Mouse (Mus musculus) hindbrain, embryonic 14.5 days (tissue): ENCODE data around the gene Oog4. TPM values are rescaled to one million over a fixed set of nuclear protein-coding genes. Genes with fewer than 3 reads are reported as not detected.

Experiments
- polyA plus RNA-seq: library from polyadenylated mRNA; unstranded; fragments of >200 nt; fragmentation: Nextera tagmentation; extraction: Ambion mirVana; gene quantifications from 2 replicates; pipeline ENCODE4 v1.2.1, GENCODE M21; 2014

Oog4 gene
- polyA plus RNA-seq, 1 experiment from 2014 or later, result not detected

Other genes starting within 250 kb of the Oog4 start
- 15.3 and 16.1 TPM in 2 replicates for gene Prdm2, start 237.3 kb downstream of the Oog4 start, polyA plus RNA-seq
- gene Pdpn, start 150.8 kb downstream of the Oog4 start, polyA plus RNA-seq, result 56.6 and 59.6 TPM in 2 replicates
- 0.40 and 0.51 TPM in 2 replicates for gene Lrrc38, start 100.6 kb downstream of the Oog4 start, polyA plus RNA-seq
- not detected in 2 replicates for gene Pramel1, start 55.9 kb downstream of the Oog4 start, polyA plus RNA-seq
- 16.7 and 18.3 TPM in 2 replicates for gene Pramef8, start 37.9 kb downstream of the Oog4 start, polyA plus RNA-seq
- not detected in 2 replicates for gene Gm13043, start 61.0 kb upstream of the Oog4 start, polyA plus RNA-seq
- gene Gm13040, start 85.6 kb upstream of the Oog4 start, polyA plus RNA-seq, result not detected in 2 replicates
- gene BC080695, start 101.4 kb upstream of the Oog4 start, polyA plus RNA-seq, result not detected in 2 replicates
- not detected in 2 replicates for gene Gm13057, start 101.4 kb upstream of the Oog4 start, polyA plus RNA-seq
- not detected in 2 replicates for gene Gm13083, start 164.7 kb upstream of the Oog4 start, polyA plus RNA-seq
- not detected in 2 replicates for gene Gm13088, start 206.9 kb upstream of the Oog4 start, polyA plus RNA-seq